ENCODE assay signal across 8 mouse cellular contexts in the genomic region with DNA sequence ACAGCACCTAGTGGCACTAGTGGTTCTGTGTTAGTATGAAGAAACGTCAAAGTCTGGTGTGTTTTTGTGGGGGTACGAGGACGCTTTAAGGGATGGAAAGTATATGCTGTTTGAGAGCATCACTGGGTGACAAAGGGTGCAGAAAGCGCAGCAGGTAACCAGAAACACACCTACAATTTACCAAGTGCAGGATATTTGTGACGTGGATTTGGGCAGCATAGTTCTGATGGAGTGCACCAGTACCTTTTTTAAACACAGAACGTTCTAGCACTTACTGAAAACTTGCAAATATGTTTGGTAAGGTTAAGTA. TPM values are rescaled to one million over a fixed set of nuclear protein-coding genes. Genes with fewer than 3 reads are reported as not detected.
DNase-seq lines count a peak whose midpoint lies in the region; ATAC-seq and TF ChIP-seq lines count a peak whose summit lies in the region.

No protein-coding gene starts in this region.

- H3K27ac ChIP-seq in testis, adult 2 months (ENCODE audit: control insufficient read depth, insufficient read depth, low read depth, low read length): peak overlapping the region; percentile 84
- H3K27ac ChIP-seq in liver, embryonic 13.5 days: peak overlapping the region; percentile 81

- peak overlapping the region; percentile 96 for H3K4me2 ChIP-seq in liver, embryonic 13.5 days

- DNase-seq in testis, postnatal 10 days (ENCODE audit: low spot score): no peak
- DNase-seq in liver, embryonic 13.5 days: no peak
- DNase-seq in frontal cortex, postnatal 36 days (ENCODE audit: low spot score in 2 of 2): no peak
- no peak for DNase-seq in adrenal gland, postnatal 25 days
- DNase-seq in layer of hippocampus, adult 8-10 months (ENCODE audit: low spot score in 2 of 2): no peak

- TF ChIP-seq CTCF in testis, adult 2 months (IDR thresholded peaks at IDR 0.05; ENCODE audit: control insufficient read depth, insufficient read depth, insufficient replicate concordance, low read depth, low read length): no peak

- under 1% methylated on average over 6 of the region's 6 CpGs for WGBS in liver, embryonic 13.5 days (ENCODE audit: insufficient replicate concordance)

- H3K9me3 ChIP-seq in erythroblast, embryonic 14.5 days (ENCODE audit: control insufficient read depth, low read length): no peaks in the 10 kb centered on the region
- H3K9me3 ChIP-seq in liver, embryonic 13.5 days (replicated peaks): no peaks in the 10 kb centered on the region

- no peaks in the 10 kb centered on the region for H3K36me3 ChIP-seq in erythroblast, embryonic 14.5 days (ENCODE audit: control insufficient read depth)
- H3K36me3 ChIP-seq in testis, adult 2 months (ENCODE audit: control insufficient read depth, insufficient read depth, low read length): no peaks in the 10 kb centered on the region
- no peaks in the 10 kb centered on the region for H3K36me3 ChIP-seq in liver, embryonic 13.5 days

- peaks cover 25% of the 10 kb centered on the region for H3K27me3 ChIP-seq in erythroblast, embryonic 14.5 days (ENCODE audit: control insufficient read depth)
- H3K27me3 ChIP-seq in testis, adult 2 months (ENCODE audit: control insufficient read depth, insufficient read depth, low read length): no peaks in the 10 kb centered on the region
- peaks cover 16% of the 10 kb centered on the region for H3K27me3 ChIP-seq in liver, embryonic 13.5 days

- H3K4me3 ChIP-seq in erythroblast, embryonic 14.5 days (replicated peaks): peak overlapping the region; percentile 90
- H3K4me3 ChIP-seq in testis, adult 2 months (ENCODE audit: control insufficient read depth, low read depth, low read length): peak overlapping the region; percentile 96
- H3K4me3 ChIP-seq in liver, embryonic 13.5 days (replicated peaks): peak overlapping the region; percentile 88

- peaks cover 38% of the 10 kb centered on the region for H3K4me1 ChIP-seq in erythroblast, embryonic 14.5 days (ENCODE audit: control insufficient read depth)
- peaks cover 12% of the 10 kb centered on the region for H3K4me1 ChIP-seq in testis, adult 2 months (ENCODE audit: control insufficient read depth, insufficient read depth, low read length)
- peaks cover 37% of the 10 kb centered on the region for H3K4me1 ChIP-seq in liver, embryonic 13.5 days (replicated peaks)

- TF ChIP-seq POLR2A in testis, adult 2 months (IDR thresholded peaks at IDR 0.05; ENCODE audit: control insufficient read depth, low read depth, low read length): no peak

- no peak for ATAC-seq in erythroblast, adult 5-6 weeks (replicated peaks; ENCODE audit: low FRiP score, poor library complexity, severe bottlenecking)
- ATAC-seq in liver, embryonic 13.5 days (ENCODE audit: low read depth): no peak

- peak overlapping the region; percentile 89 for H3K9ac ChIP-seq in liver, embryonic 13.5 days

RNA-seq across cellular contexts. Expression of a gene that starts 1.1 kb away (rescaled TPM):
- polyA plus RNA-seq in erythroblast, embryonic 14.5 days (2012): 0.11 and 0.12 TPM in 2 replicates
- 3.3 and 8.8 TPM in 2 replicates for total RNA-seq in erythroblast, adult 5-6 weeks (2015; ENCODE audit: low replicate concordance)
- total RNA-seq in erythroblast, adult 5-6 weeks (2017; ENCODE audit: low replicate concordance): 7.9 and 8.6 TPM in 2 replicates
- 3.7 and 5.9 TPM in 2 replicates for polyA plus RNA-seq in testis, adult 2 months (2012; rRNA removed)
- 4.8 and 5.6 TPM in 2 replicates for polyA plus RNA-seq in liver, embryonic 13.5 days (2015; fragmentation: Nextera tagmentation; extraction: Ambion mirVana)
- 26.3 and 31.5 TPM in 2 replicates for total RNA-seq in adrenal gland, postnatal 25 days (2021)
- total RNA-seq in layer of hippocampus, adult 8-10 months (2022): 100 to 1,000 TPM; 129 to 184 (median 146) TPM
